Mouse (Mus musculus) fat pad, adult 2 months (tissue): ENCODE measurements around the gene Tubd1.

Experiments used
- DNase-seq: peaks from one replicate; pipeline ENCODE4 v3.0.0-alpha.2; 2011; ENCODE audit warnings: low read depth, low spot score; ENCODE audit errors: extremely low read depth

The Tubd1 gene

GRCm38 (mm10) chr11:86583990-86584897 lies 39.5 kb downstream of the Tubd1 start:
- DNase-seq = no peak

- no peak for DNase-seq
Measured at GRCm38 (mm10) chr11:86584898-86585597, 40.3 kb downstream of the Tubd1 start.

- no peak for DNase-seq
Measured at GRCm38 (mm10) chr11:86585598-86585984, 40.8 kb downstream of the Tubd1 start.

- DNase-seq = no peak
Measured at GRCm38 (mm10) chr11:86586177-86586867, 41.5 kb downstream of the Tubd1 start.

- peak; percentile 93 for DNase-seq
Measured at GRCm38 (mm10) chr11:86586868-86587792, 42.3 kb downstream of the Tubd1 start.

GRCm38 (mm10) chr11:86587830-86588229 lies 43.0 kb downstream of the Tubd1 start:
- DNase-seq = no peak

GRCm38 (mm10) chr11:86588583-86589298 lies 44.0 kb downstream of the Tubd1 start:
- no peak for DNase-seq

GRCm38 (mm10) chr11:86590066-86590465 lies 45.3 kb downstream of the Tubd1 start:
- no peak for DNase-seq

- DNase-seq = no peak
Measured at GRCm38 (mm10) chr11:86590579-86590978, 45.8 kb downstream of the Tubd1 start.

GRCm38 (mm10) chr11:86591301-86591845 lies 46.6 kb downstream of the Tubd1 start:
- no peak for DNase-seq

GRCm38 (mm10) chr11:86591931-86592616 lies 47.3 kb downstream of the Tubd1 start:
- DNase-seq = no peak

- DNase-seq = no peak
Measured at GRCm38 (mm10) chr11:86592993-86593392, 48.2 kb downstream of the Tubd1 start.

- DNase-seq = no peak
Measured at GRCm38 (mm10) chr11:86593443-86593842, 48.7 kb downstream of the Tubd1 start.

- no peak for DNase-seq
Measured at GRCm38 (mm10) chr11:86594188-86594876, 49.5 kb downstream of the Tubd1 start.

GRCm38 (mm10) chr11:86595366-86595765 lies 50.6 kb downstream of the Tubd1 start:
- DNase-seq = no peak

- peak; percentile 81 for DNase-seq
Measured at GRCm38 (mm10) chr11:86596187-86596960, 51.6 kb downstream of the Tubd1 start.

GRCm38 (mm10) chr11:86596976-86597375 lies 52.2 kb downstream of the Tubd1 start:
- no peak for DNase-seq

- DNase-seq = no peak
Measured at GRCm38 (mm10) chr11:86598154-86598553, 53.4 kb downstream of the Tubd1 start.
